Mouse (Mus musculus) embryonic facial prominence, embryonic 13.5 days (tissue): ENCODE data around the gene Ubtf. TPM values are rescaled to one million over a fixed set of nuclear protein-coding genes. Genes with fewer than 3 reads are reported as not detected.

Source experiments
- ATAC-seq: fragments of 200-750 bp; cut with Nextera tagmentation; 2 replicates; pipeline ENCODE4 v1.8.0; 2017; ENCODE audit warnings: low read depth; ENCODE audit not compliant: insufficient number of reproducible peaks, insufficient read depth, low FRiP score, low TSS enrichment
- H3K27ac ChIP-seq: fragments of 300-500 bp; sonication (generic); 2 replicates; pipeline ENCODE4 v1.5.1; 2015; ENCODE audit warnings: moderate library complexity, mild to moderate bottlenecking, inconsistent platforms
- H3K27me3 ChIP-seq: fragments of 300-500 bp; sonication (generic); 2 replicates; pipeline ENCODE4 v1.6.1; 2015; ENCODE audit warnings: mild to moderate bottlenecking, inconsistent platforms
- H3K36me3 ChIP-seq: fragments of 300-500 bp; sonication (generic); 2 replicates; pipeline ENCODE4 v1.6.1; 2015; ENCODE audit warnings: mild to moderate bottlenecking, inconsistent platforms
- H3K4me1 ChIP-seq: fragments of 300-500 bp; sonication (generic); 2 replicates; pipeline ENCODE4 v1.6.1; 2015; ENCODE audit warnings: inconsistent platforms
- H3K4me2 ChIP-seq: fragments of 300-500 bp; sonication (generic); 2 replicates; pipeline ENCODE4 v1.6.1; 2015; ENCODE audit warnings: moderate library complexity, mild to moderate bottlenecking, inconsistent platforms
- H3K4me3 ChIP-seq: fragments of 300-500 bp; sonication (generic); 2 replicates; pipeline ENCODE4 v1.5.1; 2015; ENCODE audit warnings: mild to moderate bottlenecking, inconsistent platforms
- H3K9ac ChIP-seq: fragments of 300-500 bp; sonication (generic); 2 replicates; pipeline ENCODE4 v1.6.1; 2015; ENCODE audit warnings: mild to moderate bottlenecking, inconsistent platforms
- H3K9me3 ChIP-seq: fragments of 300-500 bp; sonication (generic); 2 replicates; pipeline ENCODE4 v1.6.1; 2016; ENCODE audit warnings: inconsistent platforms
- WGBS: fragments of 180-500 bp; shearing (Covaris S2); methylation state at CpG from one replicate; pipeline ENCODE4 v1.1.7; 2015; ENCODE audit warnings: mixed read lengths; 5-methylcytosine and 5-hydroxymethylcytosine counted together
- polyA plus RNA-seq: library from polyadenylated mRNA; unstranded; fragments of >200 nt; fragmentation: Nextera tagmentation; extraction: Ambion mirVana; gene quantifications from 2 replicates; pipeline ENCODE4 v1.2.1, GENCODE M21; 2015

Gene Ubtf
- polyA plus RNA-seq, 1 experiment from 2014 or later: 88.5 TPM

GRCm38 (mm10) chr11:102331806-102332205, 12.3 kb upstream of the Ubtf start:
- Histone ChIP-seq H3K4me3 (no peak overlapping the region), H3K4me2 (no peak overlapping the region), H3K27me3 (no peaks in the 10 kb centered on the region), H3K36me3 (no peaks in the 10 kb centered on the region), H3K9ac (no peak overlapping the region), H3K27ac (no peak overlapping the region), H3K9me3 (no peaks in the 10 kb centered on the region), H3K4me1 (no peaks in the 10 kb centered on the region)
- 53% methylated on average over 4 of the region's 4 CpGs for WGBS
- no peak for ATAC-seq

GRCm38 (mm10) chr11:102330039-102330438, 10.5 kb upstream of the Ubtf start:
- Histone ChIP-seq H3K4me1 (no peaks in the 10 kb centered on the region), H3K27ac (no peak overlapping the region), H3K36me3 (no peaks in the 10 kb centered on the region), H3K4me2 (no peak overlapping the region), H3K4me3 (no peak overlapping the region), H3K9ac (no peak overlapping the region), H3K27me3 (no peaks in the 10 kb centered on the region), H3K9me3 (no peaks in the 10 kb centered on the region)
- ATAC-seq: no peak
- WGBS: 76% methylated on average over 3 of the region's 3 CpGs

GRCm38 (mm10) chr11:102329518-102329917, 10.0 kb upstream of the Ubtf start:
- Histone ChIP-seq H3K27me3 (no peaks in the 10 kb centered on the region), H3K4me3 (no peak overlapping the region), H3K4me1 (no peaks in the 10 kb centered on the region), H3K27ac (no peak overlapping the region), H3K4me2 (no peak overlapping the region), H3K9me3 (no peaks in the 10 kb centered on the region), H3K9ac (no peak overlapping the region), H3K36me3 (no peaks in the 10 kb centered on the region)
- no peak for ATAC-seq

GRCm38 (mm10) chr11:102327839-102328238, 8.3 kb upstream of the Ubtf start:
- 83% methylated on average over 7 of the region's 7 CpGs for WGBS
- Histone ChIP-seq H3K4me3 (no peak overlapping the region), H3K9me3 (no peaks in the 10 kb centered on the region), H3K4me1 (no peaks in the 10 kb centered on the region), H3K27ac (no peak overlapping the region), H3K9ac (no peak overlapping the region), H3K4me2 (no peak overlapping the region), H3K36me3 (no peaks in the 10 kb centered on the region), H3K27me3 (no peaks in the 10 kb centered on the region)
- no peak for ATAC-seq

- no peaks in the 10 kb centered on the region for H3K36me3 ChIP-seq
- no peaks in the 10 kb centered on the region for H3K4me1 ChIP-seq
- H3K9ac ChIP-seq: no peak overlapping the region
- H3K9me3 ChIP-seq: no peaks in the 10 kb centered on the region
- no peaks in the 10 kb centered on the region for H3K27me3 ChIP-seq
- no peak overlapping the region for H3K27ac ChIP-seq
- no peak overlapping the region for H3K4me2 ChIP-seq
- WGBS: 64% methylated on average over 5 of the region's 5 CpGs
- H3K4me3 ChIP-seq: no peak overlapping the region
- no peak for ATAC-seq
These were observed 7.7 kb upstream of the Ubtf start for GRCm38 (mm10) chr11:102327250-102327649.

GRCm38 (mm10) chr11:102323516-102323915, 4.0 kb upstream of the Ubtf start:
- no peaks in the 10 kb centered on the region for H3K27me3 ChIP-seq
- no peak overlapping the region for H3K27ac ChIP-seq
- no peak overlapping the region for H3K4me3 ChIP-seq
- no peaks in the 10 kb centered on the region for H3K9me3 ChIP-seq
- no peak overlapping the region for H3K9ac ChIP-seq
- no peak for ATAC-seq
- peaks cover 10% of the 10 kb centered on the region for H3K4me1 ChIP-seq
- no peaks in the 10 kb centered on the region for H3K36me3 ChIP-seq
- H3K4me2 ChIP-seq: no peak overlapping the region
- 88% methylated on average over 1 of the region's 1 CpGs for WGBS

- Histone ChIP-seq H3K4me3 (no peak overlapping the region), H3K9me3 (no peaks in the 10 kb centered on the region), H3K4me1 (peaks cover 10% of the 10 kb centered on the region), H3K9ac (no peak overlapping the region), H3K27ac (no peak overlapping the region), H3K4me2 (no peak overlapping the region), H3K36me3 (no peaks in the 10 kb centered on the region), H3K27me3 (no peaks in the 10 kb centered on the region)
- WGBS: 76% methylated on average over 6 of the region's 6 CpGs
- no peak for ATAC-seq
These were observed 2.4 kb upstream of the Ubtf start for GRCm38 (mm10) chr11:102321931-102322330.

- no peak for ATAC-seq
- 15% methylated on average over 10 of the region's 10 CpGs for WGBS
- Histone ChIP-seq H3K4me3 (peak overlapping the region; percentile 98), H3K9ac (peak overlapping the region; percentile 100), H3K4me2 (peak overlapping the region; percentile 89), H3K4me1 (peaks cover 17% of the 10 kb centered on the region), H3K36me3 (peaks cover 1% of the 10 kb centered on the region; the same call in 1 of the 2 replicates), H3K27ac (peak overlapping the region; percentile 99), H3K9me3 (no peaks in the 10 kb centered on the region), H3K27me3 (no peaks in the 10 kb centered on the region)
These were observed 1.1 kb upstream of the Ubtf start for GRCm38 (mm10) chr11:102320686-102321005.

GRCm38 (mm10) chr11:102319941-102320685, 571 bp upstream of the Ubtf start:
- no peaks in the 10 kb centered on the region for H3K27me3 ChIP-seq
- peak overlapping the region; percentile 89 for H3K4me2 ChIP-seq
- WGBS: under 1% methylated on average over 38 of the region's 38 CpGs
- H3K4me1 ChIP-seq: peaks cover 22% of the 10 kb centered on the region
- ATAC-seq: no peak
- peak overlapping the region; percentile 99 for H3K27ac ChIP-seq
- H3K4me3 ChIP-seq: peak overlapping the region; percentile 98
- H3K36me3 ChIP-seq: peaks cover 6% of the 10 kb centered on the region
- no peaks in the 10 kb centered on the region for H3K9me3 ChIP-seq
- H3K9ac ChIP-seq: peak overlapping the region; percentile 100

GRCm38 (mm10) chr11:102318576-102319409, 749 bp downstream of the Ubtf start:
- H3K4me2 ChIP-seq: peak overlapping the region; percentile 89
- no peaks in the 10 kb centered on the region for H3K9me3 ChIP-seq
- ATAC-seq: no peak
- H3K27me3 ChIP-seq: no peaks in the 10 kb centered on the region
- WGBS: under 1% methylated on average over 56 of the region's 84 CpGs
- H3K9ac ChIP-seq: peak overlapping the region; percentile 100
- peak overlapping the region; percentile 98 for H3K4me3 ChIP-seq
- H3K27ac ChIP-seq: peak overlapping the region; percentile 99
- peaks cover 20% of the 10 kb centered on the region for H3K36me3 ChIP-seq
- peaks cover 24% of the 10 kb centered on the region for H3K4me1 ChIP-seq

- peak overlapping the region; percentile 100 for H3K9ac ChIP-seq
- WGBS: under 1% methylated on average over 42 of the region's 77 CpGs
- ATAC-seq: peak; percentile 71
These were observed 1.5 kb downstream of the Ubtf start for GRCm38 (mm10) chr11:102317901-102318575.

More at GRCm38 (mm10) chr11:102317901-102318575, 1.5 kb downstream of the Ubtf start:
- Histone ChIP-seq H3K4me2 (peak overlapping the region; percentile 89), H3K9me3 (no peaks in the 10 kb centered on the region), H3K27ac (peak overlapping the region; percentile 99), H3K27me3 (no peaks in the 10 kb centered on the region), H3K36me3 (peaks cover 27% of the 10 kb centered on the region), H3K4me1 (peaks cover 24% of the 10 kb centered on the region), H3K4me3 (peak overlapping the region; percentile 98)
